Mouse (Mus musculus): Measurements from ENCODE around the gene Dapk3.
A peak's percentile ranks its signal among the peaks of the same experiment; 100 is the strongest.

Gene Dapk3

DNA sequence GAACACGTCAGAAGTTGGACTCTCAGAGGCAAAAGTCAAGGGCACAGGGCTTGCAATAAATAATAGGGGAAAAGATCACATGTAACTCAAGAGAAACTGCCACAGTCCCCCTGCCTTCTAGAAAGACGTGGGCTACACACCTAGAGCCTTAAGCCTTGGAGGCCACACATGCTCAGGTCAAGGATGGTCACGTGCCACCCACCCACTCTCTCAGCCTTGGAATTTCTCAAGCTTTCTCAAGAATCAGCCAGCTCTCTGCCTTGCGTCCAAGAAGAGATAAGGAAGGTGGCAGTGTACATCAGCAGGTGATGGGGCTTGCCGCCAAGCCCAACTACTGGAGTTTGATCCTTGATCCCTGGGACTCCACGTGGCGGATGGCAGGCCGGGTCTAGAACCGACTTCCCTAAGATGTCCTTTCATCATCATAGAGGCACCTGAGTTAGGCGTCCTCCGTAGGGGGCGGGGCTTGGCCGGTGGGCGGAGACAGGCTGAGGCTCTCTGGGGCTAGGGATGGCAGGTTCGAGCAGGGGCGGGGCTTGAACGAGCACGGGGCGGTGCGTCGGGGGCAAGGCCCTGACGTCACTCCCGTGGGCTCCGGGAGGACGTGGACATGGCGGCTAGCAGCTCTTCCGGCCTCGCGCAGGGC lies 49.9 kb downstream of the Dapk3 start, which contains the start of gene Zfr2:
TSS of gene Zfr2 (plus strand) at position 576 of the 646 bp plus-strand sequence.
- ATAC-seq (ENCODE audit: insufficient number of reproducible peaks, low FRiP score, low TSS enrichment), result peak; percentile 74

DNA sequence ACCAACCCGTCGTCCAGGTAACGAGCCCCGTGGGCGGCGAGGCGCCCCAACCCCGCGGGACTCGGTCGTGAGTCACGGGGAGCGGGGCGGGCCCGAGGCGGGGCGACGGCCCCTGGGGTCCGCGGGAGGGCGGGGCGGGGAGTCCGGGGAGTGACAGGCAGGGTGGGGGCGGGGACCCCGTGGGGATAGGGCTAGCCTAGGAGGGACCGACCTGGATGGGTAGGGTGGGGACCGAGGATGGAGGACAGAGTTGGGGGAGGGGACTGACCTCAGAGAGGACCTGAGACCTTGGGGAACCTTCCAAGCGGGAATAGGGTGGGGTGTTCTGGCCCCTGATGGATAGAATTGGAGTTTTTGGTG lies 50.4 kb downstream of the Dapk3 start:
- ATAC-seq (ENCODE audit: insufficient number of reproducible peaks, low FRiP score, low TSS enrichment), result no peak

DNA sequence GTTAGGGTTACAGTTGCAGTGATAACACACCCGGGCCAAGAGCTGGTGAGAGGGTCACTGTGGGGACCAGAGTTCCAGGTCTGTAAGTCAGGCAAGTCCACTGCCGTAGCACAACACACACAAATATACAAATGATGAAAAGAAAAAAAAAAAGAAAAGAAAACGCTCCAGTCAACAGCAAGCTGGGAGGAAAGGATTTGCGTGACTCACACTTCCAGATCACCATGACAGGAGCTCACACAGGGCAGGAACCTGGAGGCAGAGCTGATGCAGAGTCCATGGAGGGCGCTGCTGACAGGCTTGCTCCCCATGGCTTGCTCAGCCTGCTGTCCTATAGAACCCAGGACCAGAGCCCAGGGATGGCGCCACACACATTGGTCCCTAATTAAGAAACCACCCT lies 51.4 kb downstream of the Dapk3 start:
- no peak for ATAC-seq (ENCODE audit: insufficient number of reproducible peaks, low FRiP score, low TSS enrichment)

DNA sequence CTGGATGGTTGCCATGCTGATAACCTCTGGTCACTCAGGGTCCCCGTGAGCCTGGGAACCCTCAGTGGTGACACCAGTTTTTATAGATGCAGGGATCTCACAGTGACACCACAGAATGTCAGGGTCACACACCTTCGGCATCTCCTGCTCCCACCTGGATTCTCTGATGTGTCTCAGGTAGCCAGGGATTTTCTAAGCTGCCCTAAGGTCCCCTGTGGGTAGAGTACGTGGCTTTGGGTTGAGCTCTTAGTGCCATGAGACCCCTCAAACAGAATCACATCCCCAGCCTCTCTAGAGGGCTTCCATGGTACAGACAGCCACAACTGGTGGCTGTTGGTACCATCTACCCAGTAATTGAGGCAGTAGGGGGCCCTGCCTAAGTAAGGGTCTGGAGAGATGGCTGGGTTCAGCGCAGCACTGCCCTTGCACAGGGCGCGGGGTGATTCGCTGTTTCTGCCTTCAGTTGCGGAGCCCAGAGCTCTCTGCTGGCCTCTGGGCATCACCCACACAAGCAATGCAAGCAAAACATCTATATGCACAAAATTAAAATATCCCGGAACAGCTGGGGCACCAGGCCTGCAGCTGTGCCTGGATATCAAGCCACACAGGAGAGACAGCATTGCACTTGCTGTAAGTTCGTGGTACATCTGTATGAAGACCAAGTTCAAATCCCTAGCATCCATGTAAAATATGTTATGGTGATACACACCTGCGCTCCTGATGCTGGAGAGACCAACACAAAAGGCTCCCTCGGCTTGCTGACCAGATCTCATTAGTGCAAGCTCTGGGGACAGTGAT lies 53.9 kb downstream of the Dapk3 start:
- no peak for ATAC-seq (ENCODE audit: insufficient number of reproducible peaks, low FRiP score, low TSS enrichment)

DNA sequence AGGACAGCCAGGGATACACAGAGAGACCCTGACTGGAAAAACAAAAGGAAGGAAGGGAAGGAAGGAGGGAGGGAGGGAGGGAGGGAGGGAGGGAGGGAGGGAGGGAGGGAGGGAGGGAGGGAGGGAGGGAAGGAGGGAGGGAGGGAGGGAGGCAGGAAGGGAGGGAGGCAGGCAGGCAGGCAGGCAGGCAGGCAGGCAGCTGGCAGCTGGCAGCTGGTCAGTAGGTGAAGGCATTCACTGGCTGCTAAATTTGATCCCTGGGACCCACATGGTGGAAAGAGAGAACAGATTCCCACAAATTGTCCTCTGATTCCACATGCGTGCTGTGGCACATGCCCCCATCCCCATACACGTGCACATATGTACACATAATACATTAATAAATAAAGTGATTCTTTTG lies 55.8 kb downstream of the Dapk3 start:
- no peak for ATAC-seq (ENCODE audit: insufficient number of reproducible peaks, low FRiP score, low TSS enrichment)

DNA sequence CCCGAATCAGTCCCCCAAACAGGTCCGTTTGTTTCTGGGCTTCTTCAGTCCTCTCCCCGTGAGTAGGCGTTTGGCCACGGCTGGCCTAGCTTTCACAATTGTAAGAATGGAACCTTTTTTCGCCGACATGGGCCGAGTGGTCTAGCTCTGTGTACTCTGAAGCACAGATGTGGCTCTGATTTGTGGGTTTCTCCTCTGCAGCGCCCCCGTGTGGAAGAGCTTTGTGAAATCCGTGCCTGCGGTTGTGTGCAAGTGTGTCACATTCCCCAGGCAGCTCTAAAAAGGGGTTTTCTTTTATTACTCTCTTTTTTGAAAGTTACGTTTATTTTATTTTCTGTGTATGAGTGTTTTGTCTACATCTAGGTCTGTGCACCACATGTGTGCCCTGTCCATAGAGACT lies 58.1 kb downstream of the Dapk3 start:
- ATAC-seq (ENCODE audit: insufficient number of reproducible peaks, low FRiP score, low TSS enrichment), result no peak

DNA sequence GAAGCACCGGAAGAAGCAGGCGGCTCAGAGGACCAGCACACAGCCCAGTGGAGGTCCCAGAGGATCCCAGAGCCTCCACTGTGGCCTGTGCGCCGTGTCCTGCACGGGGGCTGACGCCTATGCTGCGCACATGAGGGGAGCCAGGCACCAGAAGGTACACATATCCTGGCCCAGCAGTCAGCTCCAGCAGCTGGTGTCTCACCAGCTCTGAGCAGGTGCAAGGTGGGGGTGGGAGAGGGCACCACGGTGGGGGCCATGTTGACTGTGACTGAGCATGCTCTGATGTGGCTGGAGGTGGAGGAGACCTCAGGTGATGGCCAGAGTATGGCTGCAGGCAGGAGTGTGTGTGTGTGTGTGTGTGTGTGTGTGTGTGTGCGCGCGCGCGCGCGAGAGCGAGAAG lies 59.2 kb downstream of the Dapk3 start:
- ATAC-seq (ENCODE audit: insufficient number of reproducible peaks, low FRiP score, low TSS enrichment), result no peak

All from cerebellum, adult (tissue).